Mouse (Mus musculus): ENCODE results near the gene Actr5. TPM values are rescaled to one million over a fixed set of nuclear protein-coding genes. Genes with fewer than 3 reads are reported as not detected.
A peak's percentile ranks its signal among the peaks of the same experiment; 100 is the strongest.

Actr5 gene
- polyA plus RNA-seq, 1 experiment from 2014 or later: 13.1 TPM

GRCm38 (mm10) chr2:158651159-158651908, 26.6 kb downstream of the Actr5 start:
- Histone ChIP-seq H3K4me1 (replicated peaks) (no peaks in the 10 kb centered on the region), H3K36me3 (no peaks in the 10 kb centered on the region), H3K27me3 (no peaks in the 10 kb centered on the region), H3K9me3 (no peaks in the 10 kb centered on the region), H3K9ac (no peak overlapping the region), H3K27ac (replicated peaks) (no peak overlapping the region), H3K4me3 (no peak overlapping the region), H3K4me2 (no peak overlapping the region)
- 58% methylated on average over 7 of the region's 7 CpGs for WGBS
- ATAC-seq (ENCODE audit: low FRiP score, low read depth): no peak

DNA sequence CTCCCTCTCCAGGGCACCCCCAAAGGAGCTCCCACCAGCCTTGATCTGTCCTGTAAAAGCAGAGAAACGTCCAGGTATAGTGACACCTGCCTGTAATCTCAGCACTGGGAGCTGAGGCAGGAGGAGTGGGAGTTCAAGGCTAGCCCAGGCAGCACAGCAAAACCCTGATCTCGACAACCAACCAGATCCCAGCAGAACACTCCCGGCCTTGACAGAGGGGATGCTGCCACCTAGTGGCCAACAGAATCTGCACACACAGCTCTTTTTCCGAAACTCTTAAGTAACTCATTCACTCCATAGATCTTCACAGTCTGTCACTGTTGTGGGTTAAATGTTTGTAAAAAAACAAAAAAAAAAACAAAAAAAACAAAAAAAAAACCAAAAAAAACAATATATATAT, 28.3 kb downstream of the Actr5 start:
- Histone ChIP-seq H3K27ac (replicated peaks) (no peak overlapping the region), H3K4me3 (no peak overlapping the region), H3K9ac (no peak overlapping the region), H3K4me1 (replicated peaks) (no peaks in the 10 kb centered on the region), H3K36me3 (no peaks in the 10 kb centered on the region), H3K9me3 (no peaks in the 10 kb centered on the region), H3K4me2 (no peak overlapping the region), H3K27me3 (no peaks in the 10 kb centered on the region)
- WGBS: 7% methylated on average over 4 of the region's 4 CpGs
- ATAC-seq (ENCODE audit: low FRiP score, low read depth): peak; percentile 11; the same call in 1 of the 2 replicates

GRCm38 (mm10) chr2:158654717-158655116, 30.0 kb downstream of the Actr5 start:
- WGBS: 82% methylated on average over 9 of the region's 9 CpGs
- Histone ChIP-seq H3K27me3 (no peaks in the 10 kb centered on the region), H3K4me3 (no peak overlapping the region), H3K4me1 (replicated peaks) (no peaks in the 10 kb centered on the region), H3K9me3 (no peaks in the 10 kb centered on the region), H3K4me2 (no peak overlapping the region), H3K36me3 (no peaks in the 10 kb centered on the region), H3K9ac (no peak overlapping the region), H3K27ac (replicated peaks) (no peak overlapping the region)
- no peak for ATAC-seq (ENCODE audit: low FRiP score, low read depth)

DNA sequence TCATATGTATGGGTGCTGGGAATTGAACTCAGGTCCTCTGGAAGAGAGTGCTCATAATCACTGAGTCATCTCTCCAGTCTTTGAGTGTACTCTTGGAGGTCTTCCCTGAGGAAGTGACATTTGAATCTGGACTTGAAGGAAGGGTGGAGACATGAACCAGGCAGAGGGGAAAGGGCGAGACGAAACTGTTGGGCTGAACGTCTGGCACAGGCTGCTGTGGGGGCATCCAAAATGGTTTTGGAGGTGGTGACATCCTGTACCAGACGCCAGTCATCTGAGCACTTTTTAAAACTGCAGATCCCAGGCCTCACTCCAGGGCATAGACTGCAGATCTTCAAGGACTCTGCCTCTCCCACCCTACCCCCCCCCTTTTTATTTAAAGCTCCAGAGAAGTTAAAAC, 31.1 kb downstream of the Actr5 start:
- no peak overlapping the region for H3K27ac ChIP-seq (replicated peaks)
- H3K9ac ChIP-seq: no peak overlapping the region
- 92% methylated on average over 4 of the region's 4 CpGs for WGBS
- no peaks in the 10 kb centered on the region for H3K9me3 ChIP-seq
- H3K4me1 ChIP-seq (replicated peaks): no peaks in the 10 kb centered on the region
- no peak for ATAC-seq (ENCODE audit: low FRiP score, low read depth)
- H3K27me3 ChIP-seq: no peaks in the 10 kb centered on the region
- H3K36me3 ChIP-seq: no peaks in the 10 kb centered on the region
- no peak overlapping the region for H3K4me2 ChIP-seq
- H3K4me3 ChIP-seq: no peak overlapping the region

- H3K27ac ChIP-seq (replicated peaks): no peak overlapping the region
- H3K36me3 ChIP-seq: no peaks in the 10 kb centered on the region
- no peak for ATAC-seq (ENCODE audit: low FRiP score, low read depth)
- no peaks in the 10 kb centered on the region for H3K9me3 ChIP-seq
- no peaks in the 10 kb centered on the region for H3K27me3 ChIP-seq
- 73% methylated on average over 6 of the region's 6 CpGs for WGBS
- no peaks in the 10 kb centered on the region for H3K4me1 ChIP-seq (replicated peaks)
- H3K9ac ChIP-seq: no peak overlapping the region
- H3K4me2 ChIP-seq: no peak overlapping the region
- H3K4me3 ChIP-seq: no peak overlapping the region
These were observed 34.1 kb downstream of the Actr5 start for GRCm38 (mm10) chr2:158658822-158659221.

GRCm38 (mm10) chr2:158659346-158659745, 34.7 kb downstream of the Actr5 start:
- no peak overlapping the region for H3K9ac ChIP-seq
- no peak overlapping the region for H3K27ac ChIP-seq (replicated peaks)
- H3K4me3 ChIP-seq: no peak overlapping the region
- 78% methylated on average over 3 of the region's 3 CpGs for WGBS
- H3K36me3 ChIP-seq: no peaks in the 10 kb centered on the region
- no peaks in the 10 kb centered on the region for H3K4me1 ChIP-seq (replicated peaks)
- H3K27me3 ChIP-seq: no peaks in the 10 kb centered on the region
- no peaks in the 10 kb centered on the region for H3K9me3 ChIP-seq
- no peak overlapping the region for H3K4me2 ChIP-seq
- no peak for ATAC-seq (ENCODE audit: low FRiP score, low read depth)

DNA sequence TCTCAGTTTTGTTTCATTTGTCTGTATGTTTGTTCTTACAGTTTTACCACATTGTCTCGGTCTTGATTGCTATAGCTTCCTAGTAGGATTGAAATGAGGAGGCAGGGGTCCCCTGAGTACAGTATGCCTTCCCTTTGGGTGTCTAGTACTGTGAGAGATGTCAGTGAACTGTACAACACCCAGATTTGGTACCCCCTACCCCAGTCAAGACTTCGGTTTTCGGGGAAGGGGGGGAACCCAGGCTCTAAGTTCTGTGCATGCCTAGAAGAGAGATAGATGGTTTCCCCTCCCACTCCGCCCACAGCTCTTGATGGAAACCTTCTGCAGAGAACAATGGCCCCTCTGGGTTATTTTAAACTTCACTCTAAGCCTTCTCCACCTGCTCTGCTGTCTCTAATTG, 40.4 kb downstream of the Actr5 start, which contains the start of gene Ppp1r16b:
Gene Ppp1r16b, plus strand, starts transcription at position 301 of the 400 bp plus-strand sequence.
- H3K27me3 ChIP-seq: peaks cover 8% of the 10 kb centered on the region; the same call in 1 of the 2 replicates
- no peaks in the 10 kb centered on the region for H3K36me3 ChIP-seq
- H3K9me3 ChIP-seq: no peaks in the 10 kb centered on the region
- H3K4me2 ChIP-seq: no peak within 1 kb of the TSS
- WGBS: 82% methylated on average over 4 of the region's 4 CpGs
- H3K4me1 ChIP-seq (replicated peaks): peaks cover 36% of the 10 kb centered on the region
- no peak within 1 kb of the TSS for H3K9ac ChIP-seq
- H3K27ac ChIP-seq (replicated peaks): no peak within 1 kb of the TSS
- no peak for ATAC-seq (ENCODE audit: low FRiP score, low read depth)
- no peak within 1 kb of the TSS for H3K4me3 ChIP-seq

DNA sequence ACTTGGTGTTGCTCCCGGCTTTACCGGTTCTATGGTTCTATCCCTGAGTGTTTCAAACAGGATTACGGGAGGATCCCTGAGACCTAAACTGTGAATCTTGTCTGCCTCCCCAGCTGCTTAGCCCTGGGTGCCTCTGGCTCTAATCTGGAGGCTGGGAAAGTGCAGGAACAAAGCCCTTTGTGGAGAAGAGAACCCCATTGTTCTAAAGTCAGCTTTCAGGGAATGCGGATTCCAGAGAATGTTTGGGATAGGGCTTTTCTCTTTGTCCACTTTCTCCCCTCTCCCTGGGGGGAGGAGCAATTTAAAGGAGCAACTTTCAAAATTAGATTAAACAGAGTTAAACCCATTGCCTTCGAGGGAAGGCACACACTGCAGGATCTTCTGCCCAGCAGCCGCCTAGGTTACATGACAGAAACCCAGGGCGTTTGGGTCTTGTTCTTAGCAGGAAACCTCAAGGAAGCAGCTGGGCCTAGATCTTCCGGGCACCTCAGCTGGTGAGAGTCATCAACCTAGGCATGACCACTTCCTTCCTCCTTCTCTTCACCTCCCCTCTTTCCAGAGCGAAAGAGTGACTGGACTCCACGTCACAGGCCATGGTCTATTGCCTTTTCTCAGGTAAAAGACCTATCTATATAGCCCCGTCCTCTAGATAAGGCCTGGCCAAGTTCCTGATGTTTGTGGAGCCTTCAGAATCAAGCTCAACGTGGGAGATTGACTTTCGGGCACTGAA, 41.5 kb downstream of the Actr5 start:
- peak overlapping the region; percentile 60 for H3K4me3 ChIP-seq
- H3K27ac ChIP-seq (replicated peaks): 0 out of 2 replicates have a peak overlapping the region, but pooled peaks have one; percentile 76

GRCm38 (mm10) chr2:158667022-158667670, 42.5 kb downstream of the Actr5 start:
- ATAC-seq (ENCODE audit: low FRiP score, low read depth): peak; percentile 83
- WGBS: under 1% methylated on average over 46 of the region's 47 CpGs
- peak overlapping the region; percentile 88 for H3K4me2 ChIP-seq
- no peaks in the 10 kb centered on the region for H3K9me3 ChIP-seq
- H3K27me3 ChIP-seq: peaks cover 9% of the 10 kb centered on the region; the same call in 1 of the 2 replicates
- peaks cover 42% of the 10 kb centered on the region for H3K4me1 ChIP-seq (replicated peaks)
- peak overlapping the region; percentile 76 for H3K27ac ChIP-seq (replicated peaks)
- peak overlapping the region; percentile 60 for H3K4me3 ChIP-seq
- H3K9ac ChIP-seq: peak overlapping the region; percentile 67
- H3K36me3 ChIP-seq: no peaks in the 10 kb centered on the region

More for the DNA sequence above, 41.5 kb downstream of the Actr5 start:
- Histone ChIP-seq H3K9ac (no peak overlapping the region), H3K36me3 (no peaks in the 10 kb centered on the region), H3K9me3 (no peaks in the 10 kb centered on the region), H3K4me2 (peak overlapping the region; percentile 88), H3K27me3 (peaks cover 9% of the 10 kb centered on the region; the same call in 1 of the 2 replicates), H3K4me1 (replicated peaks) (peaks cover 42% of the 10 kb centered on the region)
- 44% methylated on average over 13 of the region's 13 CpGs for WGBS
- ATAC-seq (ENCODE audit: low FRiP score, low read depth): no peak

- H3K27ac ChIP-seq (replicated peaks): peak overlapping the region; percentile 76
- peak overlapping the region; percentile 60 for H3K4me3 ChIP-seq
- H3K27me3 ChIP-seq: peaks cover 9% of the 10 kb centered on the region; the same call in 1 of the 2 replicates
- H3K4me1 ChIP-seq (replicated peaks): peaks cover 46% of the 10 kb centered on the region
- H3K9me3 ChIP-seq: no peaks in the 10 kb centered on the region
- under 1% methylated on average over 53 of the region's 54 CpGs for WGBS
- H3K4me2 ChIP-seq: peak overlapping the region; percentile 88
- peak; percentile 55 for ATAC-seq (ENCODE audit: low FRiP score, low read depth)
- peak overlapping the region; percentile 67 for H3K9ac ChIP-seq
- H3K36me3 ChIP-seq: no peaks in the 10 kb centered on the region
These were observed 43.2 kb downstream of the Actr5 start for GRCm38 (mm10) chr2:158667671-158668432.

GRCm38 (mm10) chr2:158668433-158669010, 43.8 kb downstream of the Actr5 start:
- peaks cover 52% of the 10 kb centered on the region for H3K4me1 ChIP-seq (replicated peaks)
- 6% methylated on average over 23 of the region's 23 CpGs for WGBS
- peak overlapping the region; percentile 88 for H3K4me2 ChIP-seq
- peak overlapping the region; percentile 67 for H3K9ac ChIP-seq
- H3K27ac ChIP-seq (replicated peaks): peak overlapping the region; percentile 76
- H3K27me3 ChIP-seq: peaks cover 9% of the 10 kb centered on the region; the same call in 1 of the 2 replicates
- peak; percentile 53 for ATAC-seq (ENCODE audit: low FRiP score, low read depth)
- H3K36me3 ChIP-seq: no peaks in the 10 kb centered on the region
- H3K9me3 ChIP-seq: no peaks in the 10 kb centered on the region
- H3K4me3 ChIP-seq: peak overlapping the region; percentile 60
